Mouse (Mus musculus): ENCODE data around the gene Gjb5. TPM values are rescaled to one million over a fixed set of nuclear protein-coding genes. Genes with fewer than 3 reads are reported as not detected.

The Gjb5 gene
- polyA plus RNA-seq, 1 experiment, result 0.37 TPM

DNA sequence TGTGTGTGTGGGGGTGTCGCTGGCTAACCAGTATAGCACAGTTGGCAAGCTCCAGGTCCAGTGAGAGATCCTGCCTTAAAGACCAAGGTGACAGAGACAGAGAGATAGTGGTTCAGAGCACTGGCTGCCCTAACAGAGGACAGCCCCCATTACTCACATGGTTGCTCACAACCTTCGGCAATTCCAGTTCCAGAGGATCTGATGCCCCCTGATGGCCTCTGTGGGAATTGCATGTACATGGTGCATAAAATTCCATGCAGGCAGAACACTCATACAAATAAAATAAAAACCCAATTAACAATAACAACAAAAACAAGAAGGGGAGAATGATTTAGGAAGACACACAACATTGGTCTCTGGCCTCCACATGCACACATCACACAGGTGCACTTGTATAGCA is 12.5 kb upstream of the Gjb5 start:
- no peaks in the 10 kb centered on the region for H3K36me3 ChIP-seq (ENCODE audit: control insufficient read depth, insufficient read depth)
- no peaks in the 10 kb centered on the region for H3K27me3 ChIP-seq (ENCODE audit: control insufficient read depth, insufficient read depth, insufficient read length)
- TF ChIP-seq CEBPB (IDR thresholded peaks at IDR 0.05; ENCODE audit: low read depth), result no peak
- TF ChIP-seq MYOG (IDR thresholded peaks at IDR 0.05; ENCODE audit: control insufficient read depth, extremely low read depth, insufficient read length), result no peak
- H3K4me3 ChIP-seq (ENCODE audit: insufficient read depth, poor library complexity, severe bottlenecking), result no peak overlapping the region
- H3K79me2 ChIP-seq (ENCODE audit: control insufficient read depth, insufficient read depth), result no peaks in the 10 kb centered on the region
- no peaks in the 10 kb centered on the region for H3K79me3 ChIP-seq (ENCODE audit: low read depth)
- no peak overlapping the region for H3ac ChIP-seq (ENCODE audit: control insufficient read depth, insufficient read length, low read depth)

DNA sequence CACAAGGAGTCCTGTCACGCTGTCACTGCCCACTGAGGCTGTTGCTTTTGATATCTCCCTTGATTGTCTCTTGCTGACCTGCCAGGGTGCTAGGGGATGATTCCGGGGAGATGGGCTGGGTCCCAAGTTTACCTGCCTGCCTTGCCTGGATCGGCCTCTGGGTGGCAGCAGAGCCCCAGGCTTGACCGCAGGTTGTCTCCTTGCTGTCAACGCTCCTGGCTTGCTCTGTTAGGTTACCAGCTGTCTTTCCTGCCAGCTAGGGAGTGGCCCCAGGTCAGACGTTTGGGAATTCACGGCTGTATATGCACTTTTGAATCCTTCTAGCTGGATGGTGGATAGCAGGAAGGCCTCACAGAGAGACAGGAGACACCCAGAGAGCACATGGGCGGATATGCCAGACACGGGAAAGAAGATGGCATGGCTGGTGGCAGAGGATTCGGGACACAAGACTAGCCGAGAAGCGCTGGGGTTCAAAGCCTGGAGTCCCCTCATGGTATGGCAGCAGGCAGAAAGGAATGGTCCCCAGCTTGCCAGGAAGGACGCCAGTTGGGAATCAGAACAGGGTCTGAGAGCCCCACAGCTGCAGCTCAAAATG is 10.5 kb upstream of the Gjb5 start:
- TF ChIP-seq MAX (IDR thresholded peaks at IDR 0.05), result no peak
- TF ChIP-seq CTCF (IDR thresholded peaks at IDR 0.05; ENCODE audit: control insufficient read depth, insufficient read depth, insufficient read length), result peak; percentile 88
- H3K4me3 ChIP-seq (ENCODE audit: insufficient read depth, poor library complexity, severe bottlenecking), result no peak overlapping the region

DNA sequence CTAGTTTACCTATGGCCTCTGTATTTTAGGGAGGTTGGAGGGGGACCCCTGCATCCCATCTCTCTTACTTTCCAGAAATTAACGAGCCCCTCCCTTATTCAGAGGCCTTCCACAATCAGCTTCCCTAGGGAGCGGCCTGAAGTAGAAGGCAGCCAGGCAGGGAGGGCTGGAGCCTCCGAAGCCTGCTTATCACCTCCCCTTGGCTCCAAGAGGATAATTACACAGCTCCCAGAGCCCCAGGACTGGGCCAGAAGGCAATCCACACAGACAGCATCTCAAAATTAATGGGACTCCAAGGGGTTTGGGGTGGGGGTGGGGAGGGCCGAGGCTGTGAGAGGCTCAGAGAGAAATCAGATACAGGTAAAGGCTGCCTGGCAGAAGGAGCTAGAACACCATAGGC is 7.9 kb upstream of the Gjb5 start:
- H3K79me2 ChIP-seq (ENCODE audit: control insufficient read depth, insufficient read depth), result no peaks in the 10 kb centered on the region
- peaks cover 3% of the 10 kb centered on the region for H3K27me3 ChIP-seq (ENCODE audit: control insufficient read depth, insufficient read depth, insufficient read length)
- TF ChIP-seq MAX (IDR thresholded peaks at IDR 0.05) (no peak), CEBPB (IDR thresholded peaks at IDR 0.05; ENCODE audit: low read depth) (no peak), USF1 (IDR thresholded peaks at IDR 0.05; ENCODE audit: low read depth) (no peak), FOSL1 (IDR thresholded peaks at IDR 0.05; ENCODE audit: insufficient read depth, low read length, poor library complexity, severe bottlenecking) (no peak), MYOG (IDR thresholded peaks at IDR 0.05; ENCODE audit: control insufficient read depth, extremely low read depth, insufficient read length) (no peak), CTCF (IDR thresholded peaks at IDR 0.05; ENCODE audit: control insufficient read depth, insufficient read depth, insufficient read length) (no peak), MYOD1 (IDR thresholded peaks at IDR 0.05; ENCODE audit: control insufficient read depth, insufficient read length, low read depth) (no peak)
- H3ac ChIP-seq (ENCODE audit: control insufficient read depth, insufficient read length, low read depth), result no peak overlapping the region
- no peaks in the 10 kb centered on the region for H3K79me3 ChIP-seq (ENCODE audit: low read depth)
- H3K36me3 ChIP-seq (ENCODE audit: control insufficient read depth, insufficient read depth), result no peaks in the 10 kb centered on the region
- H3K4me3 ChIP-seq (ENCODE audit: insufficient read depth, poor library complexity, severe bottlenecking), result no peak overlapping the region

More for the DNA sequence above, 10.5 kb upstream of the Gjb5 start:
- H3K79me3 ChIP-seq (ENCODE audit: low read depth), result no peaks in the 10 kb centered on the region
- no peaks in the 10 kb centered on the region for H3K79me2 ChIP-seq (ENCODE audit: control insufficient read depth, insufficient read depth)
- peaks cover 3% of the 10 kb centered on the region for H3K27me3 ChIP-seq (ENCODE audit: control insufficient read depth, insufficient read depth, insufficient read length)
- H3K36me3 ChIP-seq (ENCODE audit: control insufficient read depth, insufficient read depth), result no peaks in the 10 kb centered on the region
- no peak overlapping the region for H3ac ChIP-seq (ENCODE audit: control insufficient read depth, insufficient read length, low read depth)

DNA sequence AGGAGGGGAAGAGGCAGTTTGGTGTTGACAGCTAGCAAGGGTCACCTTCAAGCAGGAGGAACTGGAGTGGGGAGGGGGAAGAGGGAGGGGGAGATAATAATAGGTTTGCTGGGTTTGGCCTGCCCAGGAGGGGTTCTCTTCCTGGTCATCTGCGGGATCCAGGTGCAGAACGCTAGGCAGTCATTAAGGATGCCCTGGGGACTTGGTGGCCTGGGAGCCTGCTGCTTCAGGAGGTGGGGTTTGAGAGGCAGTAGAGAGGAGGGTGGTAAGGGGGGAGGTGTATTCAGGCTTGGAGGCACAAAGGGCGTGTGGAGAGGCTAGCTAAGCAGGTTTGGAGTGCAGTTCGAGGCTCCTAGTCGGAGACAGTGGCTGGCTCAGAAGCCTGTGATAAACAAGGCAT is 7.5 kb upstream of the Gjb5 start:
- Histone ChIP-seq H3K79me2 (ENCODE audit: control insufficient read depth, insufficient read depth) (no peaks in the 10 kb centered on the region), H3K79me3 (ENCODE audit: low read depth) (no peaks in the 10 kb centered on the region), H3K27me3 (ENCODE audit: control insufficient read depth, insufficient read depth, insufficient read length) (peaks cover 3% of the 10 kb centered on the region), H3ac (ENCODE audit: control insufficient read depth, insufficient read length, low read depth) (no peak overlapping the region), H3K4me3 (ENCODE audit: insufficient read depth, poor library complexity, severe bottlenecking) (no peak overlapping the region), H3K36me3 (ENCODE audit: control insufficient read depth, insufficient read depth) (no peaks in the 10 kb centered on the region)
- no peak for TF ChIP-seq MYOD1 (IDR thresholded peaks at IDR 0.05; ENCODE audit: control insufficient read depth, insufficient read length, low read depth)
- no peak for TF ChIP-seq MYOG (IDR thresholded peaks at IDR 0.05; ENCODE audit: control insufficient read depth, extremely low read depth, insufficient read length)
- no peak for TF ChIP-seq CEBPB (IDR thresholded peaks at IDR 0.05; ENCODE audit: low read depth)
- TF ChIP-seq FOSL1 (IDR thresholded peaks at IDR 0.05; ENCODE audit: insufficient read depth, low read length, poor library complexity, severe bottlenecking), result no peak
- no peak for TF ChIP-seq USF1 (IDR thresholded peaks at IDR 0.05; ENCODE audit: low read depth)
- TF ChIP-seq MAX (IDR thresholded peaks at IDR 0.05), result no peak
- TF ChIP-seq CTCF (IDR thresholded peaks at IDR 0.05; ENCODE audit: control insufficient read depth, insufficient read depth, insufficient read length), result no peak

DNA sequence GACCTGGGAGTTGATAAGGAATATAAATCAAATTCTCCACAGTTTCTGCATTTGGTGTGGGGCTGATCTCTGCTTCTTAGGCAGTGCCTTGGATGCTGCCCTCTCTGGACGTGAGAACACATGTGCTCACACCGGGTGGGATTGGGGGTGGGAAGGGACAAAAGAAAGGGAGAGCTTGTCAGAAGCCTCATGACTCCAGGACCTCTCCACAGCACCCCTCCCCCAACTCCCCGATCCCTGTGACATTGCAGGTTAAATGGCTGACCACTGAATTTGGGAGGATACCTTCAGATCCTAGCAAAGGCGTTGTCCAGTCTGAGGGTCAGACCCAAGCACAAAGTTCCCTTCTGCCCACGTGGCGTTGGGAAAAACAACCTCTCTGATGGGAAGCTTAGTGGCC is 6.5 kb upstream of the Gjb5 start:
- TF ChIP-seq MYOD1 (IDR thresholded peaks at IDR 0.05; ENCODE audit: control insufficient read depth, insufficient read length, low read depth), result no peak
- TF ChIP-seq FOSL1 (IDR thresholded peaks at IDR 0.05; ENCODE audit: insufficient read depth, low read length, poor library complexity, severe bottlenecking), result no peak
- no peak for TF ChIP-seq CTCF (IDR thresholded peaks at IDR 0.05; ENCODE audit: control insufficient read depth, insufficient read depth, insufficient read length)
- no peak for TF ChIP-seq CEBPB (IDR thresholded peaks at IDR 0.05; ENCODE audit: low read depth)
- no peak for TF ChIP-seq MAX (IDR thresholded peaks at IDR 0.05)

DNA sequence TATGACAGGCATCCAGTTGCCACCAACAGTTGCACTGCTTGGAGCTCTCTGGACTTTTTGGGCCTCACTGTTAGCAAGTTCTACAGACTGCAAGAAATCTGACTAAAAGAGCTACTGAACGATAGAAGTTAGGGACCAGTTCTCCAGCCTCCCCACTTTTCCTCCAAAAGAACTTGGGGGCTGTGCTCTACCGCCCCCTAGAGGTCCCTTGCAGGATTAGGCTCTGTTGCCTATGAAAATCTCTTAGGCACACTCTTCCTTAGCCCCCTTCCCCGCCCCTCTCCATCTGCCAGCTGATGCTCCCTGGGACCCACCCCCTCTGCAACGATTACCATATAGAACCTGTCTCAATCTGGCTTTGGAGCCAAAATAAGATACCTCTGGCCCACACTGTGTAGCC is 5.3 kb upstream of the Gjb5 start:
- TF ChIP-seq MAX (IDR thresholded peaks at IDR 0.05) (no peak), FOSL1 (IDR thresholded peaks at IDR 0.05; ENCODE audit: insufficient read depth, low read length, poor library complexity, severe bottlenecking) (no peak), MYOD1 (IDR thresholded peaks at IDR 0.05; ENCODE audit: control insufficient read depth, insufficient read length, low read depth) (no peak)
- no peaks in the 10 kb centered on the region for H3K36me3 ChIP-seq (ENCODE audit: control insufficient read depth, insufficient read depth)
- H3K79me2 ChIP-seq (ENCODE audit: control insufficient read depth, insufficient read depth), result no peaks in the 10 kb centered on the region
- peaks cover 3% of the 10 kb centered on the region for H3K27me3 ChIP-seq (ENCODE audit: control insufficient read depth, insufficient read depth, insufficient read length)
- no peak overlapping the region for H3ac ChIP-seq (ENCODE audit: control insufficient read depth, insufficient read length, low read depth)
- no peaks in the 10 kb centered on the region for H3K79me3 ChIP-seq (ENCODE audit: low read depth)
- H3K4me3 ChIP-seq (ENCODE audit: insufficient read depth, poor library complexity, severe bottlenecking), result no peak overlapping the region

More for the DNA sequence above, 6.5 kb upstream of the Gjb5 start:
- H3K4me3 ChIP-seq (ENCODE audit: insufficient read depth, poor library complexity, severe bottlenecking), result no peak overlapping the region
- H3ac ChIP-seq (ENCODE audit: control insufficient read depth, insufficient read length, low read depth), result no peak overlapping the region
- H3K27me3 ChIP-seq (ENCODE audit: control insufficient read depth, insufficient read depth, insufficient read length), result peaks cover 3% of the 10 kb centered on the region
- H3K36me3 ChIP-seq (ENCODE audit: control insufficient read depth, insufficient read depth), result no peaks in the 10 kb centered on the region
- H3K79me2 ChIP-seq (ENCODE audit: control insufficient read depth, insufficient read depth), result no peaks in the 10 kb centered on the region
- H3K79me3 ChIP-seq (ENCODE audit: low read depth), result no peaks in the 10 kb centered on the region

Data from C2C12 (cell line).